Mouse (Mus musculus) gastrocnemius, postnatal 4 days (tissue): ENCODE data around the gene Gm37240. TPM values are rescaled to one million over a fixed set of nuclear protein-coding genes. Genes with fewer than 3 reads are reported as not detected.

Experiments
- DNase-seq, 2 experiments: peaks; one replicate each; pipeline ENCODE4 v3.0.0; 2021 to 2022; ENCODE audit warnings: low spot score in 2 of 2, mixed read lengths in 2 of 2
- total RNA-seq, 2 experiments: library from RNA; stranded (reverse); gene quantifications; 2 replicates each; pipeline ENCODE4 v1.2.3; 2021

Gm37240 gene
- total RNA-seq, 2 experiments from 2014 or later, result 26.2 to 28.4 TPM

DNA sequence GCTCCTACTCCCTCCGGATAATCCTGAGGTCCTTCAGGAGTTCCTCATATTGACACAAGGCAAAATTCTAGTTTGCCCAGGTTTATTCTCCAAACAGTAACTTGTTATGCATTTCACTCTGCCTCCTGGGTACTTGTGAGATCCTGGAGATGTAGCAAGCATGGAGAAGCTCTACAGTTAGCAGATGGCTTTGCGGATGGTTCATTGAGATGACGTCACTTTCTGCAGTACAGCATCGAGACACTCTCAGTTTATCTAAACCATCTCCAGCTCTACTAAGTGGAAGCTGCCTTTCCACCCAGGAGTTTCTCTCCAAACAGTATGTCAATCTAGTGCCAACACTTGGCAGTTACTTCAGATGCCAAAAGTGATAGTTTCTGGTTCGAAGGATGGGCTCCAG is 444.5 kb downstream of the Gm37240 start:
- no peak for DNase-seq

DNA sequence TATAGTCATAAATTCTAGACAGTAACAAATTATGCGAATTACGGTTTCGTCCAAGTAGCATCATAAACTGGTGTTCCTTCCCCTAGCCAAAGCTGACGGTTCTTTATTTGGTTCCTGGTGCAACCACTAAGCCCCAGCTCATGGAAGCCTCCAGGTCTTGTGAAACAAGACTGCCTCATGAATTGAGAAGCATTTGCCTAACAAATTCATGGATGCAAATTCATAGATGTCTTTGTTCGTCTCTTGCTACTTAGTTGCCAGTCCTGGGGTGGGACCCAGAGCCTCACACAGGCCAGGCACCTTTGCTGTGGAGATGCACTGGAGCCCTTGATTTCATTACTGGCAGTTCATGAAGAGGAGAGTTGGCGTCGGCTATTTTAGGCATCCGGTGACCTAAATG is 445.1 kb downstream of the Gm37240 start:
- no peak for DNase-seq

DNA sequence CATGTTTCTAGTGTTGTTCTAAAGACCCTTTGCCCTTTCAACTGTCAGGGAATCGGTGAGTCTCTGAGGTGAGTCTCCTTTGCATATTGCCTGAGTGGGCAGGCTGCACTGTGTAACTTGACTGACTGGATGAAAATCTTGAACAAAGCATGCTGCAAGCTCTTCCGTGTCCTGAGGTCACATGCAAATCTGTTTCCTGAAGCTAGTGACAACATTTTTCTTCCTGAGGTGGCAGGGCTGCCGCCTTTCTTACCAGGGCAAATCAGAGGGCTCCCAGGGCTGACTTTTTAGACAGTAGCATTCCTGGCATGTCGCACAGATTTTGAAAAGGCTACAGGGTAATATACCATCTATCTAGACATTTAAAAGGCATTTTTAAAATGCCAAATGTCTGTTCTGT is 451.9 kb downstream of the Gm37240 start:
- no peak for DNase-seq

DNA sequence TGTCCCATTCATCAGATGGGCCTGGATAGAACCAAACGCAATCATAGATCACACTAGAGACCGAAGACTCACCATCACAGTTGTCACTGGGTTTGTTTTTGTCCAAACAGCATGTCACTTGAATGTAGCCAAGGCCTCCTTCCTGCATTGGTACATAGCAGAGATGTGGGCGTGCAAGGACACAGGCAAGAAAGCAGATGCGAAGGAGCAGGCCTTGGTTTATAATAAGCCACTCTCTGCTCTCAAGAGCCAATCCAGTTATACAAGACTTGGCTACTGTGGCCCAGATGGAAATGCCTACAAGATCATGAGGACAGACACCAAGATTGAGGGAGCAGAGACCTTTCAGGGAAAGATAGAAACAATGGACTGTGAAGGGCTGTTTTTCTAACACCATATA is 456.1 kb downstream of the Gm37240 start:
- DNase-seq, result no peak

DNA sequence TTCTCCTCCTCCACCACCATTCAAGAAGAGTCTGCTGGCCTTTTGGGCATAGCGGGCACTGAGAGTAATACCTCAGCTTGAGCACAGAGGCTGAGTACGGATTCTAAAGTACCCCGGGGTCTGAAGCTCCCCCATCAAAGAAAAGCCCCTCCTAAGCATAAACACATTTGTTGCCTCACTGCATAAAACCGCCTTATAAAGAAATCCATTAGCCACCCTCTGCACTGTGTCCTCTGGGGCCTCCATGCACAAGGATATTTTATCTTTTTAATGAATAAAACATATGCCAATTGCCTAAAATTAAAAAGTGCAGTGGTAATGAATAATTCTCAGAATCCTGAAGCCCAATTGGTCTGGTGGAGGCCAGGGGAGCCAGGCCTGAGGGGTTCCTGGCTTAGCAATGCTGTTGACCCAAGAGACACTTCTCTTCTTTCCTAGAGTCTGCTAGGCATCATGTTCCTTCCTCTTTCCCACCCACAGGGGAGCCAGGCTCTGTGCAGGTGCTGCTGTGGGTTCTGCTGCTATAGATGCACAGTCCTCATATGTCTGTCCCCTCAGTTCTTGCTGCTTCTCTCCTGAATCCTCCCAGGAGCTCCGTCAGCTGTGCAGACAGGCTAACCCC is 463.8 kb downstream of the Gm37240 start:
- DNase-seq, result no peak

DNA sequence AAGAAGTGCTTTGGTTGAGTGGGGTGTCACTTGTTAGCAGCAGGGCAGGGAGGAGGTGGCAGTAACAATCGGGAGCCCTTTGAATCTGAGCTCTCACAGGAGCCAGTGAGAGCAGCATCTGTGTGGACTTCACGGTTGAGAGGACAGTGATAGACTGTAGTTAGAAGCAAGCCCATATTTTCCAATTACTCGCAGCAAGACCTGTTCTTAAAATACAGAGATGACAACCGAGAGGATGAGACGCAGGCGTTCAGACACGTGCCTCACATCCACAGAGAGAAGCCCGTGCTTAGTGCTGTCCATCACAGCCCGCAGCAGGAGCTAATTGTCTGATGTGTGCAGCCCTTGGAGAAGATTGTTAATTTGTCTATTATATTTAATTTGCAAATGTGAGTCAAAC is 465.9 kb downstream of the Gm37240 start:
- no peak for DNase-seq

DNA sequence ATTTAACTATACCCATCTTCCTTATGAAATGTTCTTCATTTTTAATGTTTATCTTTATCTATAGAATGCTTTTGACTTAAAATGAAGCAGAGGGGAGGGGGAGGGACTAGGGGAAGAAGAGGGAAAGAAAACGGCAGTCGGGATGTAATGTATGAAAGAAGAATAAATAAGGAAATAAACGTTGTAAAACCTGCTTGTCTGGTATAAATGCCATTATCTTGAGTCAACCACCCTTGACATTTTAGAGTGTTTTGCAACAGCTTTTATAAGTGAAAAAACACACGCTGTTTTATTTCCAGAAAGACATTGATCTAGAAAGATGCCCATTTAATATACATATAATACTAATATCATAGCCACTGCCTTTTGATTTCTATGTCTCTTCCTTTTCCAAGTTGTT is 469.7 kb downstream of the Gm37240 start:
- DNase-seq, result no peak

DNA sequence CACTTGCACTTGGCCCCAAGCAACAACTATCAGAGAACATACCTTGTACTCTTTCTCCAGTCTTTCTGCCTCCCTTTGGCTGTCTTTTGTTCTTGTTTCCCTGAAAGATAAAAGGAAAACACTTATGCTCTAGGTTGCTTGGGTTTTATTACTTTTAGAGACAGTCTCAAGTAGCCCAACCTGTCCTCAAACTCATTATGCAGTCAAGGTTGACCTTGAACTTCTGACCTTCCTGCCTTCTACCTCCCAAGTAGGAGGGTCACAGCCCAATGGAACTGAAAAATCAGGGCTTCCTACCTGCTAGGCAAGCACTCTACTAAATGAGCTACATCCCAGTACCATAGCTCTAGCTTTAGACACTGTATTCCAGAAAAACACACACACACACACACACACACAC is 488.5 kb downstream of the Gm37240 start:
- DNase-seq, result no peak

DNA sequence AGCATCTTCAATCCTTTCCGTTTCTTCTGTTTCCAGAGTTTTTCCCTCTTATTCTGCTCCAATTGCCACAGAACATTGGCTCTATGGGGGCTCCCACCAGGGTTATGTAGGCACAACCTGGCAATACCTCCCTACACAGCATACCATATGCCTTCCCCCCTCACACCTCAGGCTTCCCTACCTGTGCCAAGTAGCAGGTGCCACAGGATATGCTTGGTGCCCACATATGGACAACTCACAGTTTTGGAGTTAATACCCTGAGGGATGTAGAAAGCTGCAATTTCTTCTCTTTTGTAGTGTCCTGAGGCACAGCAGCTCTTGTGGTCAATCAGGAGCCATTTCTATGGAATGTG is 488.9 kb downstream of the Gm37240 start:
- DNase-seq, result no peak

DNA sequence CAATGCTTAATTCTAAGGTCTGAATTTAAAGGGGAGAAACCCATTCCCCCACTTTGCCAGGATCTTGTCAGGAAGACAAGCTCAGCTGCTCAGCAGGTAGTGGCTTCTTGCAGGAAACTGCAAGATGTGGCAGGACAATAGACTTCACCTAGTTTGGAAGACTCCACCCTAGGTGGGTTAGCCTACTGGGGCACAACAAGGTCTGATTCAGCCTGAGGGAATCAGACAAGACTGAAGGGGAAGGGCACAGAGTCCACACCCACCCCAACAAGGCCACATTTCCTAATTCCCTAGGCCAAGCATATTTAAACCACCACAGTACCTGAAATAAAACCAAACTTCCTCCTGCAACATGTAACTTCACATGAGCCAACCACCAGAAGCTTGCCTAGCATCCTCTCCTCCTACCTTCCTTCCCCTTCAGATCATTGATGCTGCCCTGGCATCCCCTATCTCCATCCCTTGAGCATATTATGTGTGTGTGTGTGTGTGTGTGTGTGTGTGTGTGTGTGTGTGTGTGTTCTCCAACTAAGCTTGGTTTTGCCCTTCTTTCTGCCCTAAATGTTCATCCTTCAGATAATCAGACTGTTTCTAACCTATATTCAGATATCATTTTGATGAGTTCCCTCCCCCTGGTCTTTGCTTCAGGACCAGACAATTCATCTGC is 489.4 kb downstream of the Gm37240 start:
- DNase-seq, result no peak

DNA sequence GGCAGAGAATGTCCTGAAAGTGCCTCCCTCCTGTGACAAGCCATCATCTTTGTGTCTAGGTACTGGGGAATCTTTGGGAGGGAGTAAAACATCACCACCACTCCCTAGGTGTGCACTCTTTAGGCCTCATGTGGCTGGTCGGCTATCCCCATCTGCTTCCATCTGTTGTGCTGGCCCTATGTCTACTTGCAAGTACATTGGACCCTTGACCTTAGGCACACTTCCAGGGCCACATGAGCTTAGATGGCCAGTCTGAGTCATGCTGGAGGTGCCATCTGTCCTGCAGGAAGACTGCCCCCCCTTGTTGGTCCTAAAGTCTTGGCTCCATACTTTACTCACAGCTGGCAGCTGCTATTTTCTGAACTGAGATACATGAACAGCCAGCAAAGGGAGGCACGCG is 493.9 kb downstream of the Gm37240 start:
- peak in 1 of 2 experiments; percentile 24 for DNase-seq

DNA sequence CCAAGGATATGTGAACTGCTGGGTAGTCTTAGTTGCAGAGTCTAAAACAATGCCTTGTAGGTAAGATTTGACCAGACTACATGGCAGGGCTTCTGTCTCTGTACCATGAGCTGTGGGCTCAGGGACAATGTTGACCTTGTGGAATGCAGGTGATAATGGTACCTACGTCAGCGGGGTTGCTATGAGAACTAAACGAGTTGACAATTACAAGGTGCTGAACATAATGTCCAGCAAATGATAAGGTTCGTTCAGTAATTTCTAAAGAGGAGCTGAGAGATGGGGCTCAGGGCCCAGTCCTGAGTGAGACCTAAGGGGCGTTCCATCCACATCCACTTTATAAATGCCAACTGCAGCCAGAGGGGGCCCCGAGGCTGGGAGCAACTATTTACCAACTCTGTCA is 495.6 kb downstream of the Gm37240 start:
- DNase-seq, result no peak

DNA sequence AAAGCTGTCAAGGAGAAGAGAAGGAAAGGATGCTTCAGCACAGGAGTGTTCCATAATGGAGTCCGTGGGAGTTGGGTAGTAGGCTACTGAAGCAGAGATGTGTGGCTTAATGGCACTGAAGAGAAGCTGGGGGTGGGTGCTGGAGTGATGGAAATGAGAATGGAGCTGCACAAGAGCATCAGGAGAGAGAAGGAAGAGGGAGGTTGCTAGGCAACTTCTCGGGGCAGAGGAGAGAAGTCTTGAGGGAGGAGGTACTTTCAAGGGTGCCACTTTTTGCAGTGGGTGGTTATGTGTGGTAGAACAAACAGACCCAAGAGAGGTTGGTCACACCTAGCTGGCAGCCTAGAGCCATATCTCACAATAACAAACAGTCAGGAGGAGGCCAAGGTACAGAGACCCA is 496.2 kb downstream of the Gm37240 start:
- no peak for DNase-seq

DNA sequence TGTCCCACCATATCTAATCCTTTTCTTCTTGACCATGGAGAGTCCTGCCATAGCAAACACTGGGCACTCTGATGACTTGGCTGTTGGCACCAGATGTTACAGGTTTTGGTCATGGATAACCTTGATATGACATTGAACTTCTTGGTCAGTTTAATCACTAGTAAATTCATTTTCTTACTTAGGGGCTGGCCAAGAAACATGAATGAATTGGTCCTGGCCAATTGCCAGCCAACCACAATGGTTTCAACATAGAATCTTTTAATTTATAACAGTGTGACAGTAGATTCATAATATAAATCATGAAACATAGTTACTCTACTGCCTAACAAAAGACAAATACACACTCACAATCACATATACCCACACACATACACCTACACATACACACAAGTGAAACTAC is 501.9 kb downstream of the Gm37240 start:
- DNase-seq, result no peak

DNA sequence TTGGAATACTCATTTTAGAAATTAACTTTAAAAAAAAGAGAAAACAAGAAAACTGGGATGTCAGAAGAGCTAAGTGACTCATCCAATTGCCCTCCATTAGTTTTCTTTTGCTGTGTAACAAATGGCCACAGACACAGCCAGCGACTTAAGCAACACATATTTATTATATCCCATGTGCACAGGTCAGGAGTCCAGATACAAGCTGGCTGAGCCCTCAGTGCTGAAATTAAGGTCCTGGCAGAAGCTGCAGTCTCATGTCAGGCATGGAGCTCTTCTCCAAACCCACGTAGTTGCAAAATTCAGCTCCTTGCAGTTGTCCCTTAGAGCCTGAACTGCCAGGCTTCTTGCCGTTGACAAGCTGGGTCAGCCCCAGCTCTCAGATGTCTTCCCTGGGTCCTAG is 504.0 kb downstream of the Gm37240 start:
- no peak for DNase-seq

DNA sequence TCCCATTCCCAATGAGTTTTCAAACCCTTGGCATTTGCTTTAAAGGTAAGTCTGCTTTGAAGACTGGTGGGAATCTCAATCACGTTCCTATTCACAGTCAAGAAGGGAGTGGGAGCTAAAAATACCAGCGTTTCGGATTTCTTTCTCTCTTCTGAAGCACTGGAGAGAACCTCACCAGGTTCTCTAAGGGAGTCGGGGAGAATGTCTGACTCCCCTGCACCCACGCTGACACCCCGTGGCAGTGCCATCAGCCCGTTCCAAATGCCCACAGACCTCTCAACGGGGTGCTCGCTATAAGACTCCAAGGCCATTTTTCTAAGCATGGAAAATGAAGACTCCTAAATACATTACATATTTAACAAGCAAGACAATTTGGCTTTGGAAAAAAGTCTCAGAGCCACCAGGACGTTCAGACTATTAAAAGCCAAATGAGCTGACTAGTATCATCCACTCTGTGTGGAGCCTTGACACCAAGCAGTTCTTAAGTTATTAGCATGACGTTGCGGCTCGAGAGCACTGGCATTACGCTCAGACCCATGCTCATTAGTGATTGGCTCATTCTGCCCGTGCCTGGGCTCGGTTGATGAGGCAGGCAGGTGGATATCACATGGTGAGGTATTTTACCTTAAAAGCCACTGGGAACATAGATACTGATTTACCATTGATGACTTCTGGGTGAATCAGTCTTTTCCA is 508.5 kb downstream of the Gm37240 start:
- no peak for DNase-seq

DNA sequence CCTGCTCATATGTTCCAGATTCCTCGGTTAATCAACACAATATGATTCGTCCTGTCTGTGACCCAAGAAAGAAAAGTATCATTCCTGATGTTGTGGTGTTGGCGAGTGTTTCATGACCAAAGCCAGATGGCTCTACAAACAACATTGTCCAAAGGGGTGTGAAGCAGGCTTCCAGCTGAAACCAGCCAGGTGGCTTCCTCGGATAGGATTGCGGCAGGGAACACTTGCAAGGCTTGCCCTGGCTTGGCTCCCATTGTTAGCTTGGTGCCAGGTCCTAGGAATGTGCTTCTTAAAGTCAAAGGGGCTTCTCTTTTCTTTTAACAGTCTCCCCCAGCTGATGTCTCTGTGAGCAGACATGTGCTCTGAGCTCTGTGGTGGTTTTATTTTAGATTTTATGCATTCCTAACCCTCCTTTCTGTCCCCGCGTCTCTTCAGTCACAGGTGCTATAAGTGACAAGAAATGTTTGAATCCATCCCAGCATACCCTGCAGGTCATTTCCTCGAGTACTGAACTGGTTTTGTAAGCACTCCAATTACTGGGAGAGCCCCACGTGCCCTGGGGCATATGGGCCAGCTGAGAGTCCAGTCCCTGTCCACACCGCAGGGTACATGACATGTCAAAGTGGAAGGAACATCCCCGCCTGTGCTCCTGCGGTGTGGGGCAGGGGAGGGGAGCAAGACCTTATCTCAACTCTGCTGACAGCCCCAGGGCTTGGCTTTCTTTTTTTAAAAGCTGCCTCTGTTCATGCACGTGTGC is 509.2 kb downstream of the Gm37240 start:
- DNase-seq, result peak; percentile 33 to 58

DNA sequence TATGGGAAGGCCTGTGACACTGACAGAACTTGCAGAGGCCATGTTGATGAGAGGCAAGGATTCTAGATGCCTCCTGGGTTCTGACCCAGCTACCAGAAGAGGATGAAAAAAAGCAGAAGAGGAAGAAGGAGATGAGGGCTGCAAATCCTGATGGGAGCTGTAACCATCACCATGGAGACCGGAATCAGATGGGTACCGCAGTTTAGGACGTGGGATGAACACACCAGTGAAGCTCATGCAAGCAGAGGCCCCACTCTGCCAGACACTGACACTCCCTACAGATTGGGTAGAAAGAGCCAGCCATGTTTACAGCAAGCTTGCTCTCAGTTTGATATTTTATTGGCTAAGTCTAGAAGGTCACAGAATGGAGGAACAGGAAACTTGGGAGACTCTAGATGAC is 509.8 kb downstream of the Gm37240 start:
- DNase-seq, result no peak

DNA sequence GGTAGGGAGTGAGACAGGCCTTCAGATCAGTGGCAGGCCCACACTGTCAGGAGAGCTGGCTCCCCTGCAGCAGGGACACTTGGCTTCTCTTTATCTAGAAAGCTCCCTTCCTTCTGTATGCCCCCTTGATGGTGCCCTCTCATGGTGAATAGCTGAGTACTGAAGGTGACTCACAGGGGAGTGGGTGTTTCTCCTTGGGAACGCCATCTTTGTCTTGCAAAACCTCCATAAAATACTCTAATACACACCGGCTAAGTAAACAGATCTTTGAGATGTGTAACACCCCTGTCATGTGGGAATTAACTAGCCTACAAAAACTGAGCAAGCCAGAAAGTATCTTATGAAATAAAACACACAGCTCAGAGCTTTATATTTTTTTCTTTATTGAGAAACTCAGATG is 510.8 kb downstream of the Gm37240 start:
- no peak for DNase-seq

DNA sequence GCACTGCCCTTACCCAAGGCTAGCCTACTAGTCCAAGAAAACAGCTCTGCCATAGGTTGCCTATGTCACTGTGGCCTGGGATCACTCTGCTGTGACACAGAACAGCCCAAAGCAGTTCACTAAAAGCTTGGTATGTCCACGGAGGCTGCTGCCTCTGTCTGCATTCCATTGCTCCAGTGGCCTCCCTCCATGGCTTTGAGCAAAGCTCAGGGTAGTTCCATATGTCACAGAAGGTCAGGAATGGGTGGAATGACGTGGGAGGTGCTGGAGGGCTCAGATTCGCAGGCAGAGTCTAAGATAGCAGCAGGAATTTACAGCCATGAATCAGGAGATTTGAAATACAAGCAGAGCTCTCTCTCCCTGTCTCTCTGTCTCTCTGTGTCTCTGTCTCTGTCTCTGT is 514.3 kb downstream of the Gm37240 start:
- DNase-seq, result no peak

DNA sequence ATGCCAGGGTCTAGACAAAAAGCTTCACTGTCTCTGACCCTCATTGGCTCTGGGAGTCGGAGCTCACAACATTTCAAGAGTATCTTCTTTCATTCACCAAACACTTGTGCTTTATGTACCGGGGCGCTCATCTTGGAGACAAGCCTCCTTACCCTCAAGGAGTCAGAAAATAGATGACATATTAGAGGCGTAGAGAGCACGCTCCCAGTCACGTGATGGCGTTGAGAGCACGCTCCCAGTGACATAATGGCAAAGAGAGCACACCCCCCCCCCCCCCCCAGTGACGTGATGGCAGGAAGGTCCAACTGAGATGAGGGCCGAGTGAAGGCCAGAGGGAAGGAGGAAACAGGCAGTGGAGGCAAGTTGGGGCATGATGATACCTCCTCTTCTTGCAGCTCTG is 517.5 kb downstream of the Gm37240 start:
- DNase-seq, result no peak

DNA sequence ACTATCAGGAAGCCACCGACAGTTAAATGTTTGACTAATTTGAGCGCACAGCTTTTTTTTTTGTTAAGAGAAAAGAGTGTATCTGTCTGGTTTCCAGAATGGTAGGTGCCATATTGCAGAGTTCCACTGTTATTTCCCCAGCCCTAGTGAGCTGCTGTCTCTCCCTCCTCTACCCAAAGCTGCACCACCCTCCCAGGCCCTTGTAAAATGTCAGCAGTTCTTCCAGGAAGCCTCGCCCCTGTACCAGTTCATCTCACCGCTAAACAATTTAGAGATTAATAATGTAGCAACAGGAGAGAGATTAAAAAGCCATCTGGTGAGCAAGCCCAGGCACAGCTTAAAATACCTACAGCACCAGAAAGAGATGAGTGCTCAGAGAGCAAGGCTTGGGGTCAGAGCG is 518.2 kb downstream of the Gm37240 start:
- DNase-seq, result no peak
